Mouse (Mus musculus) heart, adult 2 months (tissue): ENCODE results near the gene Senp6. TPM values are rescaled to one million over a fixed set of nuclear protein-coding genes. Genes with fewer than 3 reads are reported as not detected.
"Not testable (repeated sequence)": the region's sequence is repeated elsewhere in the genome, so short reads cannot be mapped to it uniquely, and the experiment has no call there.

Source experiments
- DNase-seq, 2 experiments: peaks; one replicate each; pipeline ENCODE4 v3.0.0; 2021
- H3K27ac ChIP-seq: fragments of 200-600 bp; 2 replicates; pipeline ENCODE4 v1.8.1; 2022
- H3K27me3 ChIP-seq: fragments of 200-500 bp; 2 replicates; pipeline ENCODE4 v1.6.1; 2012; ENCODE audit warnings: mild to moderate bottlenecking, low read length, inconsistent platforms, mixed read lengths; ENCODE audit not compliant: control insufficient read depth, insufficient read depth
- H3K36me3 ChIP-seq: fragments of 200-500 bp; 2 replicates; pipeline ENCODE4 v1.6.1; 2012; ENCODE audit warnings: low read length, inconsistent platforms; ENCODE audit not compliant: control insufficient read depth, insufficient read depth
- H3K4me1 ChIP-seq: fragments of 200-500 bp; 2 replicates; pipeline ENCODE4 v1.6.1; 2011; ENCODE audit warnings: low read length; ENCODE audit not compliant: control insufficient read depth, insufficient read depth
- H3K4me3 ChIP-seq: fragments of 200-600 bp; 2 replicates; pipeline ENCODE4 v1.8.1; 2022
- H3K79me2 ChIP-seq: fragments of 200-500 bp; replicated peaks from 2 replicates; pipeline ENCODE4 v1.6.1; 2012; ENCODE audit warnings: mild to moderate bottlenecking, inconsistent platforms, low read length, moderate library complexity, mixed read lengths; ENCODE audit not compliant: control insufficient read depth, insufficient read depth
- H3K9ac ChIP-seq: fragments of 200-500 bp; 2 replicates; pipeline ENCODE4 v1.6.1; 2012; ENCODE audit warnings: low read depth, mild to moderate bottlenecking, control low read depth, inconsistent platforms, low read length, mixed read lengths
- CTCF ChIP-seq: fragments of 200-600 bp; IDR thresholded peaks from 2 replicates; pipeline ENCODE4 v1.8.1; 2022; ENCODE audit warnings: antibody characterized with exemption, mild to moderate bottlenecking, moderate library complexity
- EP300 ChIP-seq: fragments of 200-500 bp; IDR thresholded peaks from 2 replicates; pipeline ENCODE4 v1.6.1; 2011; ENCODE audit warnings: low read depth, low read length, control low read depth; ENCODE audit not compliant: insufficient read depth
- POLR2A ChIP-seq: fragments of 200-500 bp; IDR thresholded peaks from 2 replicates; pipeline ENCODE4 v1.6.1; 2011; ENCODE audit warnings: mild to moderate bottlenecking, low read depth, low read length, control low read depth; ENCODE audit not compliant: insufficient read depth
- WGBS: fragments of 180-500 bp; shearing (Covaris S2); methylation state at CpG from one replicate; pipeline ENCODE4 v1.1.7; 2018; 5-methylcytosine and 5-hydroxymethylcytosine counted together
- intact Hi-C: fragments of 180-260 bp; cut with DNase I; formaldehyde crosslinking; loops from one replicate; pipeline ENCODE4 v1.15.1; 2025
- polyA plus RNA-seq: library from polyadenylated mRNA; depleted of rRNA; stranded (reverse); fragments of >200 nt; gene quantifications from 2 replicates; pipeline ENCODE4 v1.2.3, GENCODE M21; 2012
- total RNA-seq, 2 experiments: library from RNA; stranded (reverse); gene quantifications; 2 replicates each; pipeline ENCODE4 v1.2.3; 2021

Senp6 gene
- total and polyA plus RNA-seq, 3 experiments = 9.6 to 72.7 (median 62.5) TPM

DNA sequence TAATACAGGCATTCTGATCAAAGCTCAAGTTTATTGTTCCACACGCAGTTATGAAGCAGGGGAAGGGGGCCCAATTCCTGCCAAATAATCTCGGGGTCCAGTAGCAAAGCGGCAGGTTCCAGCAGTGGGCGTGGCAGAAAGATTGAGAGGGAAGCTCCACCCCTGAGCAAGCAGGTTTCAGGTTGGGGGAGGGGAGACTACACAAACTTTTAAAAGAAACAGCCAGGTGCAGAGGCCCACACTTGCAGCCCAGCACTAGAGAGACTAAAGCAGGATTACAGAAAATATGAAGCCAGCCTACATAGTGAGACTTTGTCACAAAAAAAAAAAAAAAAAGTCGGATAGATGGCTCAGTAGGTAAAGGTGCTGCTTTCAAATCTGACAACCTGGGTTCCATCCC is 13.8 kb upstream of the Senp6 start:
- intact Hi-C loops = no loop called here
- no peaks in the 10 kb centered on the region for H3K4me1 ChIP-seq
- H3K9ac ChIP-seq = no peak overlapping the region
- H3K27me3 ChIP-seq = no peaks in the 10 kb centered on the region
- 65% methylated on average over 5 of the region's 5 CpGs for WGBS
- TF ChIP-seq POLR2A = no peak
- TF ChIP-seq CTCF = no peak
- DNase-seq = no peak
- H3K4me3 ChIP-seq = no peak overlapping the region
- H3K27ac ChIP-seq = no peak overlapping the region
- no peaks in the 10 kb centered on the region for H3K36me3 ChIP-seq
- H3K79me2 ChIP-seq = no peaks in the 10 kb centered on the region

DNA sequence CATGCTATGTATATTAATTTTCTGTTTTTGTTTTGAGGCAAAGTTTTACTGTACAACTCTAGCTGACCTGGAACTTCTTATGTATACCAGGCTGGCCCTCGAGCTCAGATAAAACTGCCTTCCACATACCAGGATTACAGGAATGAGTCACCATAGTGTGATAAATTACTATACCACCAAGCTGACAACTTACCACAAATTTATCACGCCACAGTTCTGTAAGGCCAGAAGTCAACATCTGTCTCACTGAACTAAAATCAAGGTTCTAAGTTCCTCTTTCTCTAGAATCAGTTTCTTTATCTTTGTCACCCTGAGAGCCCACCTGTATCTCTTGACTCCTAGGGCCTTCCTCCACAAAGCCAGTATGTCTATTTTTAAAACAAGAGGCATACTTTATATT is 9.0 kb upstream of the Senp6 start:
- intact Hi-C loops = no loop called here
- no peak overlapping the region for H3K27ac ChIP-seq
- no peak for TF ChIP-seq CTCF
- TF ChIP-seq EP300 = no peak
- no peak for TF ChIP-seq POLR2A
- no peak for DNase-seq
- H3K9ac ChIP-seq = no peak overlapping the region
- WGBS = 53% methylated on average over 2 of the region's 2 CpGs
- H3K27me3 ChIP-seq = no peaks in the 10 kb centered on the region
- H3K36me3 ChIP-seq = no peaks in the 10 kb centered on the region
- H3K4me1 ChIP-seq = no peaks in the 10 kb centered on the region
- H3K4me3 ChIP-seq = no peak overlapping the region
- no peaks in the 10 kb centered on the region for H3K79me2 ChIP-seq

DNA sequence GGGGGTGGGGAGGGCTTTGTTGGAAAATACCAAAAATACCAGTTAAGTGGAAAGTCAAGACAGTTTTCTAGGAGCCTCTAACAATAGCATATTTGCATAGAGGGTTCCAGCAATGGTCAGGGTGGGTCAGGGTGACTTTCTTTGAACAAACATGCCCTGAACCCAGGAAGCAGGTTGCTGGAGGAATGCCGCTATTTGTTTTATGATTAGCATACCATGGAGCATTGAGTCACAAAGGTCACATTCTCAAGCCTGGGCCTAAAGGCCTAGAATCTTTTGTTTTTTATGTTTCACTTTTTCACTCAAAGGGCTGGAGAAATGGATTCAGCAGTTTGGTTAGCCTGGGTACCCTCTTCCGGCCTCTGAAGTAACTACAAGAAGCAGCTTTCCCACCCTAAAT is 1.2 kb upstream of the Senp6 start:
- intact Hi-C loops = loop anchor here (5.0 kb wide), 2 partner anchors 97 to 273 kb away; partner anchors contain the start of gene Tmem30a
- not testable (repeated sequence) for H3K27me3 ChIP-seq, H3K27ac ChIP-seq, H3K36me3 ChIP-seq, H3K4me3 ChIP-seq, H3K4me1 ChIP-seq, DNase-seq, H3K9ac ChIP-seq, H3K79me2 ChIP-seq
- 100% methylated on average over 2 of the region's 2 CpGs for WGBS

DNA sequence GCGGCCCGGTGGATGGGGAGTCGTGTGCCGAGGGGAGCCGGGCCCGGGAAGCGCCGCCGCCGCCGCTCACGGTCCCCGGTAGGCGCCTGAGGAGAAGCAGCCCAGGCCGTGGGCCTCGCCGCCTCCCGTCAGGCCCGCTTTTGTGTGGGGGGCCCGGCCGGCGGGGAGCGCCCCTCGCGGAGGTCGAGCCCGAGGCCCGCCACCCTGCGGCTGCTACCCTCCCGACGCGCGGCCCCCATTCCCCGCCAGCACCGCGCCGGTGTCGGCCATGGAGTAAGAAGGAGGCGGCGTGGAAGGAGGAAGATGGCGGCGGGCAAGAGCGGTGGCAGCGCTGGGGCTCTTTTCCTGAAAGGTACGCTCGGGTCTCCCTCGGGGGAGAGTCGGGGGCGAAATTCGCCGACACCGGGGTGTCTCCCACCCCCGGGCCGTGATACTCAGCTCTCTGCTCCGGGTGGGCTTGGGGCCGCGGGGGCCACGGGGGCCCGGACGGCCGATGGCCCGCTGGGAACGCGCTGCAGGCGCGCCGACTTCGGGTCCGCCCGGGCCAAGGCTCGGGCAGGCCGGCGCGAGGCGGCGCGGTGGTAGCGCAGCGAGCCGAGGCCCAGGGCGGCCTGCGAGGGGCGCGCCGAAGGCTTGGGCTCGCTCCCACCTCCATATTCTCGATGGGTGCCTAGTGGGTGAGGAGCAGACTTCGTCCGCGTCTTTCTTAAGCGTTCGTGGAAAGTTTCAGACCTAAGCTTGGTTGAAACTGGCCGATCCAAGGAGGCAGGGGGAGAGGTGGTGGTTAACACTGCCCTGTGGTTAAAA is 721 bp downstream of the Senp6 start:
- peaks cover 2% of the 10 kb centered on the region for H3K79me2 ChIP-seq
- peaks cover 17% of the 10 kb centered on the region for H3K36me3 ChIP-seq
- under 1% methylated on average over 92 of the region's 93 CpGs for WGBS
- peaks cover 7% of the 10 kb centered on the region for H3K4me1 ChIP-seq
- intact Hi-C loops = loop anchor here (5.0 kb wide), 2 partner anchors 95 to 275 kb away; partner anchors contain the start of gene Tmem30a
- H3K27ac ChIP-seq = peak overlapping the region; percentile 94
- H3K4me3 ChIP-seq = peak overlapping the region; percentile 75
- TF ChIP-seq CTCF (peak; percentile 29), EP300 (no peak)
- H3K9ac ChIP-seq = peak overlapping the region; percentile 97
- no peaks in the 10 kb centered on the region for H3K27me3 ChIP-seq
- peak; percentile 86 to 87 for DNase-seq

DNA sequence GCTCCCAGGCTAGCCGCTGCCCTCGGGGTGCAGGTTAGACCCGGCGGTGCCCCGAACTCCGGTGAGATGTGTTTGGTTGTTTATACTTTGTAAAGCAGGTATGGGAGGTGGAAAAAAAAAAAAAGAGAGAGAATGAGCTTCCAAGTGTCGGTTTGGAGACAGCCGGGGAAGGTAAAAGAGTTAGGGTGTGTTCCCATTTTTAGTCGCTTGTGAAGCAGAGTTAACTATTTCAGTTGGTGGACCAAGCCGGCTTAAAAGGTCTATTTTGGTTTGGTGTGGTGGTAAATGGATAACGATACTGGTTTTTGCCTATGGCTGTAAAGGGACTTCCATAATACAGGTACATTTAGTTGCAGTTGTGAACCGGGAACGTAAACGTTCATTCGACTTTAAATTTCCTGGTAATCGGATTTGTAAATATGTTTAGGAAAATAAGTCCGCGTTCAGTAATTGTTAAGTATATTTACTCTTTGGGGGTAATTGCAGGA is 1.4 kb downstream of the Senp6 start:
- no peak for TF ChIP-seq EP300
- no peak for DNase-seq
- Histone ChIP-seq H3K9ac (peak overlapping the region; percentile 97), H3K4me1 (peaks cover 10% of the 10 kb centered on the region), H3K4me3 (peak overlapping the region; percentile 75), H3K36me3 (peaks cover 20% of the 10 kb centered on the region), H3K27ac (peak overlapping the region; percentile 94), H3K27me3 (no peaks in the 10 kb centered on the region), H3K79me2 (peaks cover 6% of the 10 kb centered on the region)
- intact Hi-C loops = loop anchor here (5.0 kb wide), 2 partner anchors 94 to 276 kb away; partner anchors contain the start of gene Tmem30a
- WGBS = under 1% methylated on average over 18 of the region's 18 CpGs

DNA sequence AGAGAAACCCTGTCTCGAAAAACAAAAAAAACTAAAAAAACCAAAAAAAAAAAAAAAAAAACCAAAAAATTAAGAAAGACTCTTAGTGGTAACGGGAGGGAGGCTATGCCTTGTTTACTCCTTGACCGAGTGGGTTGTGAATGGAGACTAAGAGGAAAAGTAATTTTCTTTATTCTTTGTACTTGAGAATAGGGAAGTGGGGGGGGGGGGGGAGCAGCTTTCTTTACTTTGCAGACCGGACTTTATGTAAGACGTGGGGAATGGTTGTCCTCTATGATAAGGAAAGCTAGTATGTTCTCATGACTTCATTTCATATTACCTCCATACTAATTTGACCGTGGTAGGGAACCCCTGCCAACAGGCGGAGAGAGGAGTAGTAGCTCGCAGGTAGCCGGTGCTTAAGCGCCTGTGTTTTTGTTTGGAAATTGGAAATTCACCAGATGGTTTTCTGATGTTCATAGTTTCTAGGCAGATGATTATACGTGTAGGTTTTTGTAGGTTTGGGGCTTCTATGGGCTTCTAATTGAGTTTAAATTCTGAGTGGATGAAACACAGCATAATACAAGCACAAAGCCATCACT is 2.1 kb downstream of the Senp6 start:
- Histone ChIP-seq H3K4me3 (no peak overlapping the region; the same call in 1 of the 2 replicates), H3K27me3 (no peaks in the 10 kb centered on the region), H3K4me1 (peaks cover 11% of the 10 kb centered on the region), H3K79me2 (peaks cover 7% of the 10 kb centered on the region), H3K36me3 (peaks cover 25% of the 10 kb centered on the region), H3K9ac (0 out of 2 replicates have a peak overlapping the region, but pooled peaks have one; percentile 24), H3K27ac (no peak overlapping the region)
- TF ChIP-seq EP300 = no peak
- no peak for TF ChIP-seq POLR2A
- no peak for TF ChIP-seq CTCF
- DNase-seq = no peak
- WGBS = 16% methylated on average over 11 of the region's 11 CpGs
- intact Hi-C loops = loop anchor here (5.0 kb wide), 2 partner anchors 93 to 277 kb away; partner anchors contain the start of gene Tmem30a
